Mouse (Mus musculus) intestine, postnatal 0 days (tissue): ENCODE data around the gene Ric8b. TPM values are rescaled to one million over a fixed set of nuclear protein-coding genes. Genes with fewer than 3 reads are reported as not detected.

ENCODE experiments used
- ATAC-seq: fragments of 200-750 bp; cut with Nextera tagmentation; 2 replicates; pipeline ENCODE4 v1.8.0; 2017; ENCODE audit warnings: mild to moderate bottlenecking, moderate TSS enrichment, moderate library complexity
- H3K27ac ChIP-seq: fragments of 300-500 bp; sonication (generic); 2 replicates; pipeline ENCODE4 v1.5.1; 2014; ENCODE audit warnings: mild to moderate bottlenecking, low read depth, low read length, moderate library complexity
- H3K27me3 ChIP-seq: fragments of 300-500 bp; sonication (generic); replicated peaks from 2 replicates; pipeline ENCODE4 v1.6.1; 2014; ENCODE audit warnings: low read length, mixed read lengths; ENCODE audit not compliant: control insufficient read depth, insufficient read depth
- H3K36me3 ChIP-seq: fragments of 300-500 bp; sonication (generic); 2 replicates; pipeline ENCODE4 v1.6.1; 2014; ENCODE audit warnings: mild to moderate bottlenecking, moderate library complexity; ENCODE audit not compliant: control insufficient read depth, insufficient read depth
- H3K4me1 ChIP-seq: fragments of 300-500 bp; sonication (generic); replicated peaks from 2 replicates; pipeline ENCODE4 v1.6.1; 2014; ENCODE audit warnings: antibody characterized with exemption, low read length, mixed read lengths; ENCODE audit not compliant: control insufficient read depth, insufficient read depth
- H3K4me2 ChIP-seq: fragments of 300-500 bp; sonication (generic); replicated peaks from 2 replicates; pipeline ENCODE4 v1.6.1; 2014; ENCODE audit warnings: low read depth, mild to moderate bottlenecking, moderate library complexity
- H3K4me3 ChIP-seq: fragments of 300-500 bp; sonication (generic); 2 replicates; pipeline ENCODE4 v1.5.1; 2014; ENCODE audit warnings: low read depth, low read length
- H3K9ac ChIP-seq: fragments of 300-500 bp; sonication (generic); 2 replicates; pipeline ENCODE4 v1.6.1; 2014; ENCODE audit warnings: mild to moderate bottlenecking, low read depth, low read length
- H3K9me3 ChIP-seq: fragments of 300-500 bp; sonication (generic); 2 replicates; pipeline ENCODE4 v1.6.1; 2016; ENCODE audit warnings: mixed run types; ENCODE audit not compliant: control insufficient read depth
- CTCF ChIP-seq: sonication (generic); IDR thresholded peaks from 2 replicates; pipeline ENCODE4 v1.5.1; 2016; ENCODE audit warnings: low read depth, mild to moderate bottlenecking, control low read depth, antibody characterized with exemption, moderate library complexity
- WGBS: fragments of 180-500 bp; shearing (Covaris S2); extraction: QIAGEN DNeasy Blood & Tissue Kit; methylation state at CpG from one replicate; pipeline ENCODE4 v1.1.7; 2014; 5-methylcytosine and 5-hydroxymethylcytosine counted together
- polyA plus RNA-seq: library from polyadenylated mRNA; unstranded; fragments of >200 nt; fragmentation: Nextera tagmentation; extraction: Ambion mirVana; gene quantifications from 2 replicates; pipeline ENCODE4 v1.2.1, GENCODE M21; 2015

Gene Ric8b
- polyA plus RNA-seq, 1 experiment from 2014 or later: 6.7 TPM

- Histone ChIP-seq H3K4me3 (peak overlapping the region; percentile 24), H3K27ac (peak overlapping the region; percentile 31; the same call in 1 of the 2 replicates), H3K9me3 (no peaks in the 10 kb centered on the region), H3K36me3 (no peaks in the 10 kb centered on the region), H3K9ac (no peak overlapping the region), H3K4me1 (peaks cover 6% of the 10 kb centered on the region; the same call in 1 of the 2 replicates), H3K27me3 (no peaks in the 10 kb centered on the region), H3K4me2 (peak overlapping the region; percentile 63)
- no peak for TF ChIP-seq CTCF
- peak; percentile 90 for ATAC-seq
- WGBS: 9% methylated on average over 6 of the region's 6 CpGs
Measured at GRCm38 (mm10) chr10:84886221-84886627, 31.2 kb upstream of the Ric8b start.

GRCm38 (mm10) chr10:84886785-84887184, 30.6 kb upstream of the Ric8b start:
- Histone ChIP-seq H3K4me3 (peak overlapping the region; percentile 24; the same call in 1 of the 2 replicates), H3K27ac (no peak overlapping the region), H3K36me3 (no peaks in the 10 kb centered on the region), H3K9me3 (no peaks in the 10 kb centered on the region), H3K27me3 (no peaks in the 10 kb centered on the region), H3K9ac (no peak overlapping the region), H3K4me1 (peaks cover 6% of the 10 kb centered on the region; the same call in 1 of the 2 replicates), H3K4me2 (peak overlapping the region; percentile 63)
- ATAC-seq: no peak
- no peak for TF ChIP-seq CTCF
- 50% methylated on average over 8 of the region's 8 CpGs for WGBS

- ATAC-seq: no peak
Measured at GRCm38 (mm10) chr10:84889096-84889846, 28.1 kb upstream of the Ric8b start.

GRCm38 (mm10) chr10:84895810-84896358, 21.5 kb upstream of the Ric8b start:
- ATAC-seq: no peak
- no peak for TF ChIP-seq CTCF

More at GRCm38 (mm10) chr10:84889096-84889846, 28.1 kb upstream of the Ric8b start:
- H3K27me3 ChIP-seq: no peaks in the 10 kb centered on the region
- H3K27ac ChIP-seq: no peak overlapping the region
- TF ChIP-seq CTCF: no peak
- H3K4me1 ChIP-seq: peaks cover 6% of the 10 kb centered on the region; the same call in 1 of the 2 replicates
- H3K36me3 ChIP-seq: no peaks in the 10 kb centered on the region
- no peak overlapping the region for H3K4me3 ChIP-seq
- no peak overlapping the region for H3K9ac ChIP-seq
- H3K4me2 ChIP-seq: no peak overlapping the region
- 73% methylated on average over 4 of the region's 4 CpGs for WGBS
- H3K9me3 ChIP-seq: no peaks in the 10 kb centered on the region

GRCm38 (mm10) chr10:84896941-84897930, 20.2 kb upstream of the Ric8b start:
- TF ChIP-seq CTCF: no peak
- WGBS: 62% methylated on average over 9 of the region's 9 CpGs
- ATAC-seq: no peak
- no peak overlapping the region for H3K4me3 ChIP-seq
- no peaks in the 10 kb centered on the region for H3K4me1 ChIP-seq
- H3K9me3 ChIP-seq: no peaks in the 10 kb centered on the region
- H3K4me2 ChIP-seq: no peak overlapping the region
- no peaks in the 10 kb centered on the region for H3K36me3 ChIP-seq
- no peak overlapping the region for H3K27ac ChIP-seq
- no peaks in the 10 kb centered on the region for H3K27me3 ChIP-seq
- no peak overlapping the region for H3K9ac ChIP-seq

More at GRCm38 (mm10) chr10:84895810-84896358, 21.5 kb upstream of the Ric8b start:
- no peak overlapping the region for H3K4me2 ChIP-seq
- no peaks in the 10 kb centered on the region for H3K36me3 ChIP-seq
- H3K9ac ChIP-seq: no peak overlapping the region
- no peaks in the 10 kb centered on the region for H3K27me3 ChIP-seq
- no peak overlapping the region for H3K27ac ChIP-seq
- no peaks in the 10 kb centered on the region for H3K4me1 ChIP-seq
- 86% methylated on average over 10 of the region's 10 CpGs for WGBS
- no peak overlapping the region for H3K4me3 ChIP-seq
- H3K9me3 ChIP-seq: no peaks in the 10 kb centered on the region
